Mouse (Mus musculus): ENCODE results near the gene Iffo2. TPM values are rescaled to one million over a fixed set of nuclear protein-coding genes. Genes with fewer than 3 reads are reported as not detected.

Gene Iffo2
- polyA plus RNA-seq, 1 experiment: 3.6 TPM

GRCm38 (mm10) chr4:139490413-139491055 is 39.8 kb upstream of the Iffo2 start:
- Histone ChIP-seq H3K4me1 (ENCODE audit: control insufficient read depth, insufficient read depth, low read length) (no peaks in the 10 kb centered on the region), H3K27me3 (replicated peaks; ENCODE audit: control insufficient read depth, insufficient read depth, low read length) (no peaks in the 10 kb centered on the region), H3K36me3 (ENCODE audit: control insufficient read depth, insufficient read depth, low read length) (peaks cover under 1% of the 10 kb centered on the region), H3K4me3 (ENCODE audit: insufficient read depth, low read depth, low read length) (no peak overlapping the region), H3K27ac (ENCODE audit: insufficient read depth, low read depth, low read length) (no peak overlapping the region)
- TF ChIP-seq CTCF (conservative IDR thresholded peaks at IDR 0.05; ENCODE audit: insufficient read depth, insufficient read length, low read depth, low read length): no peak
- TF ChIP-seq POLR2A (IDR thresholded peaks at IDR 0.05; ENCODE audit: low read depth, low read length): no peak
- no peak for DNase-seq
- WGBS: 67% methylated on average over 11 of the region's 11 CpGs

DNA sequence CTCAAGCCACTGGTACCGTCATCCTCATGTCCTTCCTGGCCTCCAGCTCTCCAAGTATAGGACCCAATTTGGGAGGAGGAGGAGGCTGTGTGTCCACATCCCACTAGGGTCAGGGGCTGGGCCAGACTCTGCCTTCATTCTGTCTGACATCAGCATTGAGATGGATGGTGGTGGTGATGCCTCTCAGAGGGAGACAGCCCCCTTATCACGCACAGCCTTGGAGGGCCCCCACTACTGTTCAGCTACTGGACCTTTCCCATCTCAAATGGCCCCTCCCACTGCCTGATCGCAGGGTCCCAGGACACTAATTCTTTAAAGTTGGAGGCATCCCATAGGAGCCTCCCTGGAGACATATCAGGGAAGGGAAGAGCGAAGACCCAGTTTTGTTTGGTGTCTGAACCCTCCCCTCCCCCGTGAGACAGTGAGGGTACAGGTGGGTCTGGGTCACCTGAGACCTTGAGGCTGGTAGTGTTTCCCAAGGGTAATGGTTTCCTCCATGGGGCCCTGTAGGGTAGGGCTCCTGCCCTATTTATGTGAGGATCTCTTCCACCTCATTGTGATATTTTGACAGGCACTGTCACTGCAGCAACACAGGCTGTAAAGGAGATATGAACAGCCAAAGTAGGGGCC is 38.7 kb upstream of the Iffo2 start:
- Histone ChIP-seq H3K27ac (ENCODE audit: insufficient read depth, low read depth, low read length) (no peak overlapping the region), H3K4me3 (ENCODE audit: insufficient read depth, low read depth, low read length) (no peak overlapping the region), H3K36me3 (ENCODE audit: control insufficient read depth, insufficient read depth, low read length) (no peaks in the 10 kb centered on the region; the same call in none of the 2 replicates), H3K27me3 (replicated peaks; ENCODE audit: control insufficient read depth, insufficient read depth, low read length) (no peaks in the 10 kb centered on the region), H3K4me1 (ENCODE audit: control insufficient read depth, insufficient read depth, low read length) (no peaks in the 10 kb centered on the region)
- no peak for TF ChIP-seq POLR2A (IDR thresholded peaks at IDR 0.05; ENCODE audit: low read depth, low read length)
- TF ChIP-seq CTCF (conservative IDR thresholded peaks at IDR 0.05; ENCODE audit: insufficient read depth, insufficient read length, low read depth, low read length): no peak
- WGBS: 93% methylated on average over 5 of the region's 5 CpGs
- DNase-seq: no peak

DNA sequence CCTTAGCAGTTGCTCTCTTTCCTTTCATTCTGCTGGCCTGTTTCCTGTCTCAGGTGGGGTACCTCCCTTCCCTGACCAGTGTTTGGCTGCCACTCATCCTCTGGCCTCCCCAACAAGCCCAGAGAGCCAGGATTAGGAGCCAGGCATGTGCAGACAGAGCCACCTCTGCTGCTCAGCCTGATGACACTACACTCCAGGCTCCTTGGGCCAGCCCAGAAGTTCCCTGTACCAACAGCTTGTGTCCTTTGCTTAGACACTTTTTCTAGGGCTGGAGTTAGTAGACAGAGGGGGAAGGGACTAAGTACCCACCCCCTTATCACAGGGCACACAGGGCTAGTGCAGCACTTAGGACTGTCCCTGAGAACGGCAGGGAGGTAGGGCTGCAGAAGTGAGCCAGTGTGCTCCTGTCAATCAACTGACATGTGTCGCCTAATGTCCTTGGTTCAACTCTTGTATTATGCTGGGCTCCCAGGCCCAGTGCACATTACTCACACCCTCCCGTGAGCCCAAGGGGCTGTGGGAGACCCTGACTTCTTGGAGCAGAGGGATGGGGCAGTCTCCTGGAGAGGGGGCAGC is 38.0 kb upstream of the Iffo2 start:
- no peak for DNase-seq
- WGBS: 62% methylated on average over 3 of the region's 3 CpGs

DNA sequence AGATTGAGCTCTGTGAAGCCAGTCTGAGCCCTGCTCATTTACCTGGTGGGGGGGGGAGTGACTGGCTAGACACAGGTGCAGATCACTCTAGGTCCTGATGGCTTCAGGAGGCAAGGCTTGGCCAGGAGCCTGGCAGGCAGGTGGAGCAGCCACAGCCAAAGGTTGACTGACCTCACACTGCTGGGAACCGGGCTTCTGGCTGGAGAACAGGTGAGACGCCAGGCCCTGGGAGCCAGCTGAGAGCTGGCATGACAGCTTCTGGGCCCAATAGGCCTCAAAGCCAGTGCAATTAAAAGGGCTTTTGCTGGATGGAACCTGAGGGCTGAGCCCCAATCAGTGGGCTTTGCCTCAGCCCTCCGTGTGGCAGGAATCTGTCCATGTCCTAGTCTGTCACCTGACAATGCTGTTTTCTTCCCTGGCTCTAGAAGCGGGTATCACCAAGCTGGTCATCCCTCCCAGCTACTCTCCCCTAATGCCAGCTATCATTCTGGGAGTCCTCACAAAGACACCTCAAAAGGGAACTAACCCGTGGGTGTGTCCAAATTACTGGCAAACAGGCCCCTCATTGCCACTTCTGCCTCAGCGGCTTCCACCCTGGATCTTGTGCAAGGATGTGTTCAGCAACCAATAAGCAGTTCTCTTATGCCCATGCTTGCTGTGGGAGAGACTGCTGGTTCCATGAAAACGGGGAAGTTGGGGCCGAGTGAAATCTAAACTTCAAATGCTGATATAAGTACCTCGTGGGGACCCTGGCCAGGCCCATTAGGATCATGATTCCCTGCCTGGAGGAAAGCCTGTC is 36.9 kb upstream of the Iffo2 start:
- TF ChIP-seq CTCF (conservative IDR thresholded peaks at IDR 0.05; ENCODE audit: insufficient read depth, insufficient read length, low read depth, low read length) (no peak), POLR2A (IDR thresholded peaks at IDR 0.05; ENCODE audit: low read depth, low read length) (no peak)
- H3K4me1 ChIP-seq (ENCODE audit: control insufficient read depth, insufficient read depth, low read length): no peaks in the 10 kb centered on the region
- no peaks in the 10 kb centered on the region; the same call in 1 of the 2 replicates for H3K36me3 ChIP-seq (ENCODE audit: control insufficient read depth, insufficient read depth, low read length)
- 52% methylated on average over 9 of the region's 9 CpGs for WGBS
- H3K4me3 ChIP-seq (ENCODE audit: insufficient read depth, low read depth, low read length): no peak overlapping the region
- H3K27me3 ChIP-seq (replicated peaks; ENCODE audit: control insufficient read depth, insufficient read depth, low read length): no peaks in the 10 kb centered on the region
- peak; percentile 74 for DNase-seq
- no peak overlapping the region for H3K27ac ChIP-seq (ENCODE audit: insufficient read depth, low read depth, low read length)

More for the DNA sequence above, 38.0 kb upstream of the Iffo2 start:
- H3K27ac ChIP-seq (ENCODE audit: insufficient read depth, low read depth, low read length): no peak overlapping the region
- TF ChIP-seq POLR2A (IDR thresholded peaks at IDR 0.05; ENCODE audit: low read depth, low read length) (no peak), CTCF (conservative IDR thresholded peaks at IDR 0.05; ENCODE audit: insufficient read depth, insufficient read length, low read depth, low read length) (no peak)
- H3K27me3 ChIP-seq (replicated peaks; ENCODE audit: control insufficient read depth, insufficient read depth, low read length): no peaks in the 10 kb centered on the region
- H3K4me3 ChIP-seq (ENCODE audit: insufficient read depth, low read depth, low read length): no peak overlapping the region
- H3K4me1 ChIP-seq (ENCODE audit: control insufficient read depth, insufficient read depth, low read length): no peaks in the 10 kb centered on the region
- no peaks in the 10 kb centered on the region; the same call in 1 of the 2 replicates for H3K36me3 ChIP-seq (ENCODE audit: control insufficient read depth, insufficient read depth, low read length)

GRCm38 (mm10) chr4:139500814-139501213 is 29.5 kb upstream of the Iffo2 start:
- no peak for DNase-seq
- WGBS: 59% methylated on average over 14 of the region's 14 CpGs
- no peaks in the 10 kb centered on the region for H3K27me3 ChIP-seq (replicated peaks; ENCODE audit: control insufficient read depth, insufficient read depth, low read length)

DNA sequence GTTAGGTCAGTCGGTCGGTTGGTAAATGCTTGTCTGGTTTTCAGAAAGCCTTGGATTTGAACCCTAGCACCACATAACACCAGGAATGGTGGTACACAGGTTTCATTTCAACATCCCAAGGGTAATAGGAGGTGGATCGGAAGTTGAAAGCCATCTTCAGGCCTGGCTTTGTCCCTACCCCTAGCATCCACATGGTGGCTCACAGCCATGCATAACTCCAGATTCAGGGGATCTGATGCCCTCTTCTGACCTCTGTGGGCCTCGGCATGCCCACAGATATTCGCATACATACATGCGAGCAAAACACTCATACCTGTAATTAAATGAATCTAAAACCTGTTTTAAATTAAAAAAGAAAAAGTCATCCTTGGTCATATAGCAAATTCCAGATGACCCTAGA is 28.6 kb upstream of the Iffo2 start:
- Histone ChIP-seq H3K36me3 (ENCODE audit: control insufficient read depth, insufficient read depth, low read length) (no peaks in the 10 kb centered on the region), H3K27ac (ENCODE audit: insufficient read depth, low read depth, low read length) (no peak overlapping the region), H3K4me3 (ENCODE audit: insufficient read depth, low read depth, low read length) (no peak overlapping the region), H3K27me3 (replicated peaks; ENCODE audit: control insufficient read depth, insufficient read depth, low read length) (no peaks in the 10 kb centered on the region), H3K4me1 (ENCODE audit: control insufficient read depth, insufficient read depth, low read length) (no peaks in the 10 kb centered on the region)
- WGBS: 83% methylated on average over 6 of the region's 6 CpGs
- TF ChIP-seq CTCF (conservative IDR thresholded peaks at IDR 0.05; ENCODE audit: insufficient read depth, insufficient read length, low read depth, low read length) (no peak), POLR2A (IDR thresholded peaks at IDR 0.05; ENCODE audit: low read depth, low read length) (no peak)
- no peak for DNase-seq

More at GRCm38 (mm10) chr4:139500814-139501213, 29.5 kb upstream of the Iffo2 start:
- no peaks in the 10 kb centered on the region for H3K4me1 ChIP-seq (ENCODE audit: control insufficient read depth, insufficient read depth, low read length)
- H3K4me3 ChIP-seq (ENCODE audit: insufficient read depth, low read depth, low read length): no peak overlapping the region
- no peak for TF ChIP-seq CTCF (conservative IDR thresholded peaks at IDR 0.05; ENCODE audit: insufficient read depth, insufficient read length, low read depth, low read length)
- no peak for TF ChIP-seq POLR2A (IDR thresholded peaks at IDR 0.05; ENCODE audit: low read depth, low read length)
- H3K27ac ChIP-seq (ENCODE audit: insufficient read depth, low read depth, low read length): no peak overlapping the region
- H3K36me3 ChIP-seq (ENCODE audit: control insufficient read depth, insufficient read depth, low read length): no peaks in the 10 kb centered on the region
